Mouse (Mus musculus) MEL (cell line): ENCODE results near the gene Tnfrsf13c. TPM values are rescaled to one million over a fixed set of nuclear protein-coding genes. Genes with fewer than 3 reads are reported as not detected.

Experiments used
- DNase-seq: peaks from one replicate; pipeline ENCODE4 v3.0.0; 2011; ENCODE audit warnings: low read depth, low spot score
- H3K27ac ChIP-seq: 2 replicates; pipeline ENCODE4 v1.5.1; 2012; ENCODE audit warnings: low read depth, mild to moderate bottlenecking, control low read depth, low read length, moderate library complexity; ENCODE audit not compliant: control insufficient read depth
- H3K27me3 ChIP-seq, 2 experiments: fragments of 150-350 bp in 1 of 2; sonication (generic) in 1 of 2; 2 replicates each; pipeline ENCODE4 v1.6.1; 2012; ENCODE audit warnings: low read length in 2 of 2, mild to moderate bottlenecking in 2 of 2, improper control_type of control experiment in 1 of 2, moderate library complexity in 1 of 2; ENCODE audit not compliant: insufficient read depth in 2 of 2, control insufficient read depth in 1 of 2
- H3K36me3 ChIP-seq, 2 experiments: 2 replicates each; pipeline ENCODE4 v1.6.1; 2012 to 2014; ENCODE audit warnings: low read length in 2 of 2, improper control_type of control experiment in 1 of 2, inconsistent platforms in 1 of 2, mild to moderate bottlenecking in 1 of 2; ENCODE audit not compliant: insufficient read depth in 2 of 2, control insufficient read depth in 1 of 2
- H3K4me1 ChIP-seq, 2 experiments: fragments of 150-350 bp in 1 of 2; sonication (generic) in 1 of 2; 2 replicates each; pipeline ENCODE4 v1.6.1; 2012; ENCODE audit warnings: low read length in 2 of 2, improper control_type of control experiment in 1 of 2, mild to moderate bottlenecking in 1 of 2; ENCODE audit not compliant: insufficient read depth in 2 of 2, control insufficient read depth in 1 of 2
- H3K4me3 ChIP-seq, 2 experiments: fragments of 150-350 bp in 1 of 2; sonication (generic) in 1 of 2; 2 replicates each; pipeline ENCODE4 v1.5.1; 2012; ENCODE audit warnings: low read depth in 2 of 2, low read length in 2 of 2, mild to moderate bottlenecking in 2 of 2, moderate library complexity in 2 of 2, control low read depth in 1 of 2, improper control_type of control experiment in 1 of 2; ENCODE audit not compliant: control insufficient read depth in 1 of 2, insufficient read depth in 1 of 2
- H3K79me2 ChIP-seq: 2 replicates; pipeline ENCODE4 v1.6.1; 2012; ENCODE audit warnings: mild to moderate bottlenecking, low read length, moderate library complexity; ENCODE audit not compliant: control insufficient read depth, poor library complexity, insufficient read depth
- H3K9ac ChIP-seq: 2 replicates; pipeline ENCODE4 v1.6.1; 2012; ENCODE audit warnings: low read depth, mild to moderate bottlenecking, control low read depth, low read length, moderate library complexity; ENCODE audit not compliant: control insufficient read depth, poor library complexity, severe bottlenecking
- H3K9me3 ChIP-seq: fragments of 150-350 bp; sonication (generic); replicated peaks from 2 replicates; pipeline ENCODE4 v1.6.1; 2012; ENCODE audit warnings: mild to moderate bottlenecking, low read length, improper control_type of control experiment, moderate library complexity; ENCODE audit not compliant: insufficient read depth
- CHD1 ChIP-seq: IDR thresholded peaks from 2 replicates; pipeline ENCODE4 v1.6.1; 2012; ENCODE audit warnings: low read depth, mild to moderate bottlenecking, inconsistent platforms, low read length, improper control_type of control experiment
- CHD2 ChIP-seq: IDR thresholded peaks from 2 replicates; pipeline ENCODE4 v1.6.1; 2011; ENCODE audit warnings: low read length, improper control_type of control experiment
- CTCF ChIP-seq, 3 experiments: IDR thresholded peaks in 2 of 3; conservative IDR thresholded peaks in 1 of 3; 2 replicates each; pipeline ENCODE4 v1.5.1; 2011 to 2012; ENCODE audit warnings: low read length in 3 of 3, low read depth in 2 of 3, mild to moderate bottlenecking in 2 of 3, improper control_type of control experiment in 1 of 3, inconsistent platforms in 1 of 3, mixed read lengths in 1 of 3, moderate library complexity in 1 of 3; ENCODE audit not compliant: control insufficient read depth in 1 of 3, insufficient read depth in 1 of 3, poor library complexity in 1 of 3, severe bottlenecking in 1 of 3
- E2F4 ChIP-seq: IDR thresholded peaks from 2 replicates; pipeline ENCODE4 v1.6.1; 2011; ENCODE audit warnings: low read depth, low read length, improper control_type of control experiment, borderline replicate concordance
- ELF1 ChIP-seq: IDR thresholded peaks from 2 replicates; pipeline ENCODE4 v1.6.1; 2014; ENCODE audit warnings: low read depth, mild to moderate bottlenecking, inconsistent platforms, low read length, improper control_type of control experiment, moderate library complexity
- ETS1 ChIP-seq: IDR thresholded peaks from 2 replicates; pipeline ENCODE4 v1.6.1; 2012; ENCODE audit warnings: low read depth, mild to moderate bottlenecking, inconsistent platforms, low read length, improper control_type of control experiment, moderate library complexity
- GATA1 ChIP-seq: IDR thresholded peaks from 2 replicates; pipeline ENCODE4 v1.6.1; 2011; ENCODE audit warnings: low read depth, low read length, improper control_type of control experiment
- HCFC1 ChIP-seq: IDR thresholded peaks from 2 replicates; pipeline ENCODE4 v1.6.1; 2012; ENCODE audit warnings: low read depth, mild to moderate bottlenecking, inconsistent platforms, low read length, improper control_type of control experiment, moderate library complexity
- JUND ChIP-seq: IDR thresholded peaks from 2 replicates; pipeline ENCODE4 v1.6.1; 2011; ENCODE audit warnings: low read depth, mild to moderate bottlenecking, improper control_type of control experiment, low read length
- MAFK ChIP-seq: IDR thresholded peaks from 2 replicates; pipeline ENCODE4 v1.6.1; 2011; ENCODE audit warnings: low read depth, mild to moderate bottlenecking, low read length, improper control_type of control experiment, borderline replicate concordance
- MAZ ChIP-seq: IDR thresholded peaks from 2 replicates; pipeline ENCODE4 v1.6.1; 2012; ENCODE audit warnings: low read depth, mild to moderate bottlenecking, inconsistent platforms, low read length, improper control_type of control experiment
- MEF2A ChIP-seq: IDR thresholded peaks from 2 replicates; pipeline ENCODE4 v1.6.1; 2014; ENCODE audit warnings: low read depth, mild to moderate bottlenecking, inconsistent platforms, low read length, improper control_type of control experiment; ENCODE audit not compliant: poor library complexity, insufficient replicate concordance, severe bottlenecking; ENCODE audit errors: extremely low read depth
- MYB ChIP-seq: IDR thresholded peaks from 2 replicates; pipeline ENCODE4 v1.6.1; 2011; ENCODE audit warnings: mild to moderate bottlenecking, low read depth, low read length, improper control_type of control experiment
- MYC ChIP-seq: IDR thresholded peaks from 2 replicates; pipeline ENCODE4 v1.6.1; 2011; ENCODE audit warnings: low read depth, mild to moderate bottlenecking, low read length, improper control_type of control experiment, moderate library complexity
- POLR2A ChIP-seq, 2 experiments: IDR thresholded peaks; 2 replicates each; pipeline ENCODE4 v1.6.1; 2011 to 2012; ENCODE audit warnings: low read length in 2 of 2, mild to moderate bottlenecking in 2 of 2, control low read depth in 1 of 2, improper control_type of control experiment in 1 of 2, low read depth in 1 of 2, moderate library complexity in 1 of 2; ENCODE audit not compliant: control insufficient read depth in 1 of 2, insufficient read depth in 1 of 2, poor library complexity in 1 of 2
- RAD21 ChIP-seq: IDR thresholded peaks from 2 replicates; pipeline ENCODE4 v1.6.1; 2011; ENCODE audit warnings: mild to moderate bottlenecking, low read depth, low read length, improper control_type of control experiment
- SIN3A ChIP-seq: IDR thresholded peaks from 2 replicates; pipeline ENCODE4 v1.6.1; 2012; ENCODE audit warnings: low read length, improper control_type of control experiment, inconsistent platforms
- SMC3 ChIP-seq: IDR thresholded peaks from 2 replicates; pipeline ENCODE4 v1.6.1; 2011; ENCODE audit warnings: low read depth, low read length, improper control_type of control experiment
- TCF12 ChIP-seq: IDR thresholded peaks from 2 replicates; pipeline ENCODE4 v1.6.1; 2014; ENCODE audit warnings: low read depth, mild to moderate bottlenecking, inconsistent platforms, low read length, improper control_type of control experiment, moderate library complexity
- USF1 ChIP-seq: IDR thresholded peaks from 2 replicates; pipeline ENCODE4 v1.6.1; 2014; ENCODE audit warnings: low read depth, mild to moderate bottlenecking, inconsistent platforms, low read length, improper control_type of control experiment, moderate library complexity
- USF2 ChIP-seq, 2 experiments: IDR thresholded peaks; 2 replicates each; pipeline ENCODE4 v1.6.1; 2011 to 2012; ENCODE audit warnings: improper control_type of control experiment in 2 of 2, low read length in 2 of 2, borderline replicate concordance in 1 of 2, inconsistent platforms in 1 of 2, low read depth in 1 of 2, mild to moderate bottlenecking in 1 of 2; ENCODE audit not compliant: insufficient read depth in 1 of 2
- ZMIZ1 ChIP-seq: IDR thresholded peaks from 2 replicates; pipeline ENCODE4 v1.6.1; 2012; ENCODE audit warnings: low read depth, mild to moderate bottlenecking, inconsistent platforms, low read length, improper control_type of control experiment, moderate library complexity
- polyA plus RNA-seq, 2 experiments: library from polyadenylated mRNA; stranded (reverse) in 1 of 2; unstranded in 1 of 2; fragments of >175 nt in 1 of 2; fragments of >200 nt in 1 of 2; gene quantifications; 2 replicates each; pipeline versions ENCODE4 v1.2.1 to v1.2.4; 2012; ENCODE audit warnings: low replicate concordance in 2 of 2, low read depth in 1 of 2; ENCODE audit not compliant: insufficient read length in 2 of 2, insufficient read depth in 1 of 2, missing spikeins in 1 of 2
- total RNA-seq: library from RNA; depleted of rRNA; stranded (reverse); fragments of 300-350 nt; gene quantifications from 2 replicates; pipeline ENCODE4 v1.2.3, GENCODE M21; 2012

Gene Tnfrsf13c
- total and polyA plus RNA-seq, 3 experiments: 0.63 to 1.5 TPM; not detected in 1

GRCm38 (mm10) chr15:82231591-82232378, 7.6 kb upstream of the Tnfrsf13c start:
- H3K9ac ChIP-seq: no peak overlapping the region
- H3K4me1 ChIP-seq: peaks cover 0 to 12% of the 10 kb centered on the region in 2 experiments; a peak in 2 of 4 replicates
- H3K27ac ChIP-seq: no peak overlapping the region
- no peaks in the 10 kb centered on the region for H3K9me3 ChIP-seq
- TF ChIP-seq CHD1 (no peak), MEF2A (no peak), MAZ (no peak), CTCF (IDR thresholded peaks at IDR 0.05 in 2 of 3, conservative IDR thresholded peaks at IDR 0.05 in 1 of 3; ENCODE audit: control insufficient read depth in 1 of 3, insufficient read depth in 1 of 3, low read depth in 2 of 3, low read length in 3 of 3, poor library complexity in 1 of 3, severe bottlenecking in 1 of 3) (no peak), TCF12 (no peak), MYB (no peak), GATA1 (no peak), USF2 (IDR thresholded peaks at IDR 0.05; ENCODE audit: borderline replicate concordance in 1 of 2, insufficient read depth in 1 of 2, low read depth in 1 of 2, low read length in 2 of 2) (no peak), SIN3A (no peak), MYC (no peak), RAD21 (no peak)
- TF ChIP-seq, all 39 proteins: peak for 0
- H3K79me2 ChIP-seq: no peaks in the 10 kb centered on the region
- H3K4me3 ChIP-seq: no peak overlapping the region
- H3K36me3 ChIP-seq: 0 out of 4 replicates have a peak, but pooled peaks cover 0 to 2% of the 10 kb centered on the region in 2 experiments
- no peaks in the 10 kb centered on the region for H3K27me3 ChIP-seq
- peak; percentile 32 for DNase-seq

- Histone ChIP-seq H3K27ac (no peak overlapping the region), H3K79me2 (no peaks in the 10 kb centered on the region), H3K36me3 (peaks cover 0 to 2% of the 10 kb centered on the region in 2 experiments; a peak in 2 of 4 replicates), H3K9ac (no peak overlapping the region), H3K4me1 (peaks cover 0 to 14% of the 10 kb centered on the region in 2 experiments; a peak in 2 of 4 replicates), H3K9me3 (no peaks in the 10 kb centered on the region), H3K27me3 (no peaks in the 10 kb centered on the region), H3K4me3 (no peak overlapping the region)
- 0 out of 4 replicates have a peak, but pooled peaks of 1 of the 2 experiments have one; percentile 32 for TF ChIP-seq POLR2A (IDR thresholded peaks at IDR 0.05; ENCODE audit: control insufficient read depth in 1 of 2, insufficient read depth in 1 of 2, low read depth in 1 of 2, low read length in 2 of 2, poor library complexity in 1 of 2)
- TF ChIP-seq TCF12: no peak
- DNase-seq: no peak
Observed at GRCm38 (mm10) chr15:82231100-82231499, 6.9 kb upstream of the Tnfrsf13c start.

- no peak overlapping the region for H3K4me3 ChIP-seq
Observed at GRCm38 (mm10) chr15:82230098-82230611, 6.0 kb upstream of the Tnfrsf13c start.

More at GRCm38 (mm10) chr15:82230098-82230611, 6.0 kb upstream of the Tnfrsf13c start:
- peaks cover 0 to 23% of the 10 kb centered on the region in 2 experiments; a peak in 3 of 4 replicates for H3K4me1 ChIP-seq
- no peak overlapping the region for H3K27ac ChIP-seq
- no peak overlapping the region for H3K9ac ChIP-seq
- no peaks in the 10 kb centered on the region for H3K9me3 ChIP-seq
- H3K36me3 ChIP-seq: peaks cover 0 to 7% of the 10 kb centered on the region in 2 experiments; a peak in 2 of 4 replicates
- DNase-seq: no peak
- no peaks in the 10 kb centered on the region for H3K27me3 ChIP-seq
- no peaks in the 10 kb centered on the region for H3K79me2 ChIP-seq
- no peak for TF ChIP-seq MAZ
- TF ChIP-seq USF1: no peak
- no peak for TF ChIP-seq E2F4
- no peak for TF ChIP-seq CHD2
- no peak for TF ChIP-seq ETS1
- TF ChIP-seq ZMIZ1: no peak
- no peak for TF ChIP-seq POLR2A (IDR thresholded peaks at IDR 0.05; ENCODE audit: control insufficient read depth in 1 of 2, insufficient read depth in 1 of 2, low read depth in 1 of 2, low read length in 2 of 2, poor library complexity in 1 of 2)
- TF ChIP-seq JUND: no peak
- no peak for TF ChIP-seq MAFK
- no peak for TF ChIP-seq SMC3
- no peak for TF ChIP-seq CHD1
- TF ChIP-seq ELF1: no peak
- TF ChIP-seq HCFC1: no peak
- TF ChIP-seq SIN3A: no peak
- no peak for TF ChIP-seq TCF12
